Mouse (Mus musculus) spleen, adult 10 weeks (tissue): ENCODE results near the gene Dennd5b. TPM values are rescaled to one million over a fixed set of nuclear protein-coding genes. Genes with fewer than 3 reads are reported as not detected.

Experiments
- polyA plus RNA-seq: library from polyadenylated mRNA; stranded (reverse); fragments of 350-450 nt; fragmentation: Illumina TruSeq; extraction: RNeasy Lipid Tissue Mini Kit (QIAGEN cat#74804); gene quantifications from one replicate; pipeline ENCODE4 v1.2.3, GENCODE M21; 2015; ENCODE audit warnings: low replicate concordance; ENCODE audit not compliant: insufficient read depth

Gene Dennd5b
- 21.1 TPM for polyA plus RNA-seq

GRCm38 (mm10) chr6:149101076-149101942 lies at the start of gene Dennd5b:
Gene Dennd5b, minus strand, starts transcription at chr6:149101680.

GRCm38 (mm10) chr6:149139471-149139870 lies 38.0 kb upstream of the Dennd5b start, which contains the start of gene Etfbkmt:
Gene Etfbkmt, plus strand, starts transcription at chr6:149139849.

GRCm38 (mm10) chr6:149129870-149130269 lies 28.4 kb upstream of the Dennd5b start, which contains the start of gene Gm10203:
Gene Gm10203, plus strand, starts transcription at chr6:149130170.

GRCm38 (mm10) chr6:148946409-148946742 lies 155.1 kb downstream of the Dennd5b start, which contains the start of gene Sinhcaf:
Gene Sinhcaf, minus strand, starts transcription at chr6:148946467.

Other genes starting within 250 kb of the Dennd5b start
- gene Caprin2, start 205.4 kb downstream of the Dennd5b start, polyA plus RNA-seq: 15.3 TPM
- gene Sinhcaf, start 155.2 kb downstream of the Dennd5b start, polyA plus RNA-seq: 50.2 TPM
- not detected for gene Gm10203, start 28.5 kb upstream of the Dennd5b start, polyA plus RNA-seq
- 28.7 TPM for gene Etfbkmt, start 38.2 kb upstream of the Dennd5b start, polyA plus RNA-seq
- gene Amn1, start 87.0 kb upstream of the Dennd5b start, polyA plus RNA-seq: 18.7 TPM
- gene Resf1, start 207.7 kb upstream of the Dennd5b start, polyA plus RNA-seq: 85.6 TPM